In the genomic region with DNA sequence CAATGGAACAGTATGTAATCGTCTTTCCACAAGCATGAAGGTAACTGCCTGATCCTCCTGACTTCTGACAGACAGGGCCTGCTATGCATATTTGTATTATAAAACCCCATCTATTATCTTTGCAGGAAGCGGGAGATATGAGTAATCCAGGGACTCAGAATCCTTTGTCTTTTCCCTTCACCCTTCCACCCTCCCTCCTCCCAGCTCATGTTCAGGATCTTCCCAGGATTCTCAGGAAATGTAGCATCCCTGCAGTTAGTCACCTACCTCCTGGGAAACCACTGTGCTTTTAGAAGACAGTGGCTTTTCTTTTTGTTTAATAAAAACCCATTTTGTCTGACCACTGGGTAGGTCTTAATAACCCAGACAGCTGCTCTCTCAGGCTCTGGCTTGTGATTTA, we compare ENCODE assay signal across 29 mouse cellular contexts.
DNase-seq lines count a peak whose midpoint lies in the region; ATAC-seq lines count a peak whose summit lies in the region.
"Had no signal": no experiment of that assay in that cellular context is flagged by ENCODE, and none has a peak within 500 bp of the region (broad histone marks: within the 10 kb centered on the region; RNA-seq: fewer than 3 reads in every experiment).

No protein-coding gene starts in this region.

- H3K36me3 ChIP-seq in heart, embryonic 13.5 days, result peaks cover 51% of the 10 kb centered on the region
- H3K36me3 ChIP-seq: forebrain, embryonic 15.5 days had no signal

- H3K9ac ChIP-seq in heart, embryonic 13.5 days, result no peak overlapping the region
- H3K9ac ChIP-seq: forebrain, embryonic 15.5 days; intestine, embryonic 15.5 days; limb, embryonic 12.5 days; liver, embryonic 15.5 days; lung, embryonic 15.5 days had no signal

- ATAC-seq in heart, embryonic 13.5 days (ENCODE audit: extremely low read depth, insufficient number of reproducible peaks, low FRiP score, low TSS enrichment), result no peak
- peak; percentile 11 for ATAC-seq in CD4-positive, CD25-positive, alpha-beta regulatory T cell, adult 4 months
- ATAC-seq in inflammation-experienced regulatory T-cells, adult 6 months, result peak; percentile 20
- ATAC-seq: forebrain, embryonic 15.5 days; hindbrain, embryonic 16.5 days; intestine, embryonic 15.5 days; Patski had no signal

- no peak overlapping the region for H3K4me3 ChIP-seq in heart, embryonic 13.5 days
- H3K4me3 ChIP-seq: forebrain, embryonic 15.5 days; intestine, embryonic 15.5 days; layer of hippocampus, adult 2 months; left cerebral cortex, adult 2 months; limb, embryonic 12.5 days; liver, embryonic 15.5 days; lung, embryonic 15.5 days; midbrain, embryonic 10.5 days had no signal

- no peak overlapping the region for H3K4me2 ChIP-seq in heart, embryonic 13.5 days
- H3K4me2 ChIP-seq: forebrain, embryonic 15.5 days; intestine, embryonic 15.5 days; limb, embryonic 12.5 days; liver, embryonic 15.5 days; lung, embryonic 15.5 days had no signal

- H3K9me3 ChIP-seq in heart, embryonic 13.5 days, result no peaks in the 10 kb centered on the region
- H3K9me3 ChIP-seq: forebrain, embryonic 15.5 days; G1E; intestine, embryonic 15.5 days; limb, embryonic 12.5 days; liver, embryonic 15.5 days; lung, embryonic 15.5 days; midbrain, embryonic 10.5 days had no signal

- 64% methylated on average over 2 of the region's 2 CpGs for WGBS in heart, embryonic 13.5 days

- H3K27ac ChIP-seq in heart, embryonic 13.5 days (replicated peaks), result peak overlapping the region; percentile 5; the same call in 1 of the 2 replicates
- H3K27ac ChIP-seq: forebrain, embryonic 15.5 days; intestine, embryonic 15.5 days; layer of hippocampus, adult 2 months; left cerebral cortex, adult 2 months; limb, embryonic 12.5 days; liver, embryonic 15.5 days; lung, embryonic 15.5 days; midbrain, embryonic 10.5 days had no signal

- DNase-seq in heart, adult 9 months (ENCODE audit: low spot score in 2 of 2), result no peak
- peak; percentile 13 for DNase-seq in 3T3-L1 (ENCODE audit: low read depth, low spot score)
- no peak for DNase-seq in ovary, postnatal 14 days (ENCODE audit: low spot score)
- DNase-seq in gastrocnemius, adult 8-10 months (ENCODE audit: low spot score in 2 of 2), result no peak
- DNase-seq: adrenal gland, postnatal 10 days; cerebellum, adult 11-12 months; cerebellum, adult 9-11 months; gastrocnemius, postnatal 25 days; heart, adult 18-20 months; kidney, adult 2 months; kidney, postnatal 36 days; right cerebral cortex, adult 18-20 months; spleen, adult 18-20 months; thymus, adult 2 months; thymus, postnatal 4 days had no signal

- H3K27me3 ChIP-seq in heart, embryonic 13.5 days (replicated peaks), result no peaks in the 10 kb centered on the region
- H3K27me3 ChIP-seq: forebrain, embryonic 15.5 days; intestine, embryonic 15.5 days; limb, embryonic 12.5 days; liver, embryonic 15.5 days; lung, embryonic 15.5 days; Patski had no signal

- H3K4me1 ChIP-seq in heart, embryonic 13.5 days, result peaks cover 47% of the 10 kb centered on the region
- H3K4me1 ChIP-seq: forebrain, embryonic 15.5 days; limb, embryonic 12.5 days; midbrain, embryonic 10.5 days had no signal
